Mouse (Mus musculus) forebrain, embryonic 13.5 days (tissue): ENCODE results near the gene Cpz. TPM values are rescaled to one million over a fixed set of nuclear protein-coding genes. Genes with fewer than 3 reads are reported as not detected.

ENCODE experiments used
- ATAC-seq: fragments of 200-750 bp; cut with Nextera tagmentation; 2 replicates; pipeline ENCODE4 v1.8.0; 2017
- H3K27ac ChIP-seq: fragments of 300-500 bp; sonication (generic); 2 replicates; pipeline ENCODE4 v1.5.1; 2015; ENCODE audit warnings: inconsistent platforms, mild to moderate bottlenecking, moderate library complexity
- H3K27me3 ChIP-seq: fragments of 300-500 bp; sonication (generic); 2 replicates; pipeline ENCODE4 v1.6.1; 2015; ENCODE audit warnings: mild to moderate bottlenecking, inconsistent platforms
- H3K36me3 ChIP-seq: fragments of 300-500 bp; sonication (generic); 2 replicates; pipeline ENCODE4 v1.6.1; 2015; ENCODE audit warnings: mild to moderate bottlenecking, inconsistent platforms; ENCODE audit not compliant: poor library complexity, severe bottlenecking
- H3K4me1 ChIP-seq: fragments of 300-500 bp; sonication (generic); 2 replicates; pipeline ENCODE4 v1.6.1; 2015; ENCODE audit warnings: inconsistent platforms
- H3K4me2 ChIP-seq: fragments of 300-500 bp; sonication (generic); 2 replicates; pipeline ENCODE4 v1.6.1; 2015; ENCODE audit warnings: inconsistent platforms, mild to moderate bottlenecking, moderate library complexity
- H3K4me3 ChIP-seq: fragments of 300-500 bp; sonication (generic); 2 replicates; pipeline ENCODE4 v1.5.1; 2015; ENCODE audit warnings: mild to moderate bottlenecking, inconsistent platforms
- H3K9ac ChIP-seq: fragments of 300-500 bp; sonication (generic); 2 replicates; pipeline ENCODE4 v1.6.1; 2015; ENCODE audit warnings: mild to moderate bottlenecking, inconsistent platforms
- H3K9me3 ChIP-seq: fragments of 300-500 bp; sonication (generic); replicated peaks from 2 replicates; pipeline ENCODE4 v1.6.1; 2016; ENCODE audit warnings: inconsistent platforms
- WGBS: fragments of 180-500 bp; shearing (Covaris S2); methylation state at CpG from one replicate; pipeline ENCODE4 v1.1.7; 2015; 5-methylcytosine and 5-hydroxymethylcytosine counted together
- polyA plus RNA-seq: library from polyadenylated mRNA; unstranded; fragments of >200 nt; fragmentation: Nextera tagmentation; extraction: Ambion mirVana; gene quantifications from 2 replicates; pipeline ENCODE4 v1.2.1, GENCODE M21; 2015

The Cpz gene
- polyA plus RNA-seq, 1 experiment from 2014 or later: 0.37 TPM

- Histone ChIP-seq H3K27ac (no peak overlapping the region), H3K27me3 (peaks cover 7% of the 10 kb centered on the region; the same call in 1 of the 2 replicates), H3K9ac (no peak overlapping the region), H3K9me3 (no peaks in the 10 kb centered on the region), H3K4me3 (no peak overlapping the region), H3K4me2 (no peak overlapping the region), H3K36me3 (no peaks in the 10 kb centered on the region), H3K4me1 (peaks cover 20% of the 10 kb centered on the region)
- 76% methylated on average over 4 of the region's 4 CpGs for WGBS
- ATAC-seq: no peak
Observed at GRCm38 (mm10) chr5:35459760-35460159, 65.7 kb downstream of the Cpz start.

GRCm38 (mm10) chr5:35458267-35458666, 67.2 kb downstream of the Cpz start:
- Histone ChIP-seq H3K4me3 (no peak overlapping the region), H3K9me3 (no peaks in the 10 kb centered on the region), H3K4me1 (peaks cover 35% of the 10 kb centered on the region), H3K4me2 (no peak overlapping the region), H3K9ac (no peak overlapping the region), H3K27me3 (0 out of 2 replicates have a peak, but pooled peaks cover 2% of the 10 kb centered on the region), H3K27ac (no peak overlapping the region), H3K36me3 (no peaks in the 10 kb centered on the region)
- ATAC-seq: no peak
- WGBS: 61% methylated on average over 3 of the region's 3 CpGs

GRCm38 (mm10) chr5:35457364-35457763, 68.1 kb downstream of the Cpz start:
- Histone ChIP-seq H3K4me2 (no peak overlapping the region), H3K36me3 (no peaks in the 10 kb centered on the region), H3K27me3 (0 out of 2 replicates have a peak, but pooled peaks cover 2% of the 10 kb centered on the region), H3K9ac (no peak overlapping the region), H3K4me3 (no peak overlapping the region), H3K9me3 (no peaks in the 10 kb centered on the region), H3K4me1 (peaks cover 42% of the 10 kb centered on the region), H3K27ac (no peak overlapping the region)
- no peak for ATAC-seq
- WGBS: 88% methylated on average over 7 of the region's 7 CpGs

- 0 out of 2 replicates have a peak overlapping the region, but pooled peaks have one; percentile 14 for H3K9ac ChIP-seq
- H3K9me3 ChIP-seq: no peaks in the 10 kb centered on the region
- no peaks in the 10 kb centered on the region for H3K27me3 ChIP-seq
- no peaks in the 10 kb centered on the region for H3K36me3 ChIP-seq
- peak overlapping the region; percentile 84 for H3K27ac ChIP-seq
- peak overlapping the region; percentile 45 for H3K4me2 ChIP-seq
- peak overlapping the region; percentile 2; the same call in 1 of the 2 replicates for H3K4me3 ChIP-seq
- WGBS: 4% methylated on average over 17 of the region's 17 CpGs
- peak; percentile 93 for ATAC-seq
- H3K4me1 ChIP-seq: peaks cover 55% of the 10 kb centered on the region
Observed at GRCm38 (mm10) chr5:35454187-35454800, 71.2 kb downstream of the Cpz start.

Other genes with a start within 250 kb of the Cpz start
- gene Adra2c, start 247.4 kb downstream of the Cpz start, polyA plus RNA-seq: 0.19 and 0.21 TPM in 2 replicates
- not detected in 2 replicates for gene Hmx1, start 136.6 kb downstream of the Cpz start, polyA plus RNA-seq
- gene Trmt44, start 49.4 kb upstream of the Cpz start, polyA plus RNA-seq: 7.3 and 9.1 TPM in 2 replicates
- 12.0 and 15.6 TPM in 2 replicates for gene Acox3, start 57.3 kb upstream of the Cpz start, polyA plus RNA-seq
- 6.3 and 6.8 TPM in 2 replicates for gene Htra3, start 154.1 kb upstream of the Cpz start, polyA plus RNA-seq
- gene Sh3tc1, start 214.3 kb upstream of the Cpz start, polyA plus RNA-seq: 1.7 and 2.1 TPM in 2 replicates
- gene Ablim2, start 232.2 kb upstream of the Cpz start, polyA plus RNA-seq: 2.0 and 3.5 TPM in 2 replicates